Mouse (Mus musculus): ENCODE measurements around the gene Adgrg1. TPM values are rescaled to one million over a fixed set of nuclear protein-coding genes. Genes with fewer than 3 reads are reported as not detected.

The Adgrg1 gene
- total RNA-seq, 4 experiments from 2014 or later: 14.6 to 60.9 (median 38.3) TPM

DNA sequence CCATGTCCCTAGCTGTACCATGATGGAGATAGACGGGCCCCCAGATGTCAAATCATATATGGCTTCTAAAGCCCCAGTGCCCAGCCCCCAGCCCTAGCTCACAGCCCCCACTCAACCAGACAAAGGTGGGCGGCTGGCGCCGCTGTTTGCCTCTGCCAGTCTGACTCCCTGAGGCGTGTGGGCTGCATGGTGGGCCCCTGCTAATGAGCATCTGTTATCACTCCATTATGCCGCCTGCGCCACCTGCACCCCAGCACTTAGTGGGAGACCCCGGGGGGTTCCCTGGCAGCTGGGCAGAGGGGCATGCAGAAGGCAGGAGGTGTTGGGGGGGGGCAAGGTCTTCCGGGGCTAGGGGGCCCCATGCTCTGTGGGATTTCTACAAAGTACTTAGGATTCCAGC, 3.6 kb downstream of the Adgrg1 start:
- DNase-seq: no peak

DNA sequence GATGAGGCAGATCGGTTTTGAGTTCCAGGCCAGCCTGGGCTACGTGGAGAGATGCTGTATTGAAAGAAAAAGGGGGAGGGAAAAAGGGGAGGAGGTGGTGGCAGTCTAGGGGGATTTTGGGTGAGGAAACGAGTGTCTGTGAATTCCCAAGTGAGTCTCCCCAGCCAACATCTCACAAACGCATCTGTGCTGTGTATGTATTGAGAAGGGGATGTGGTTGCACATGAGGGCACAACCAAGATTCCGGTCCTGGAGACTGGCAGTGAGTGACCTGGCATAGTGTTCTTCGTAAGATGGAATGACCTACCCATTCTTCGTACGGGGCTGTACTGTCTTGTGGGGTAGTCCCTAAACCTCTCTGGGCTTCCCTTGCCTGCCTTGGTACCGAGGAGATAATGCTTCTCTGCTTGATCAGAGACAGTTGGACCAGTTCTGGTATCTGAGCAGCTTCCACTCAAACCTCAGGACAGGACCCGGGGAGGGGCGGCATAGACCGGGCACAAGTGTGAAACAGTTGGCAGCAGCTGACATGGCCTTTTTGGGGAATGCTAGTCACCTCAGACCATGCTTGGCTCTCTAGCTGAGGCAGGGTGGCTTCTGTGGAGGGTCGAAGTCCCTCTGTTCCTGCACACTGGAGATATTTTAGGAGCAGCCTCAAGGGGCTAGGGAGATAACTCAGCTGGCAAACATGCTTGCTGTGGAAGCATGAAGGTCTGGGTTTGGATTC, 4.2 kb downstream of the Adgrg1 start:
- no peak for DNase-seq

DNA sequence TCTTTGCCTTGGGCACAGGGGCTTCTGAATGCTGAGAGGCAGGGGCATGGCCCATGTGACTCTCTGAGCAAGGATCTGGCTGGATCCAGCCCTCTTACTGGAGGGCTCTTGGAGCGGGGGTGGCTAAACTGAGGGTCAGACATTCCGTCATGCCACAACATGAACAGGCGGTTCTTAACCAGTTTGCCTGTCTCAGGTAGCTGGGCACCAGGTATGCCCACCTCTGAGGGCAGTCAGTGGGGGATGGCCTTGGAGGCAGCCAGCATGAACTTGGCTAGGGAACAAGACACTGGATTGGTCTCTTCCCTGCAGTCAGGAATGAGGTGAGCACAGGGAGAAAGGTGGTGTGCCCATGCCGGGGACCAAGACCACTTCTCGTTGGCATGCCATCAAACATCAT, 5.6 kb downstream of the Adgrg1 start:
- DNase-seq: no peak

DNA sequence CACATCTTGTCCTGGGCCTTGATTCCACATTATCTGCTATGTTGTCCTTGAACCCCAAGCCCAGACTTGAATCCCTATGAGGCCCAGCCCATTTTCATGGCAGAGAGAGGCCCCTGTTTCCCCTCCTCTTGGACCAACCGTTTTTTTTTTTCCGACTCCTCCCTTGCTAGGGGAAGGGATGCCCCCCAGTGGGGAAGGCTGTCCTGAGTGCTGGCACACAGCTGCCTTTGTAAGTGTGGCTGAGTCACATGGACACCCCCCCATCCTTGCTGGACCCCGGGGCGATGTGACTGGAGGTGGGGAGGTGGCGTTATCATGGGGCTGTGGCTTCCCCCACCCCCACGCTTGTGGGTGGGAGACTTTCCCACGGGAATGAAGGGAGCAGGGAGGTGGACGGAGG, 6.4 kb downstream of the Adgrg1 start:
- DNase-seq: no peak

DNA sequence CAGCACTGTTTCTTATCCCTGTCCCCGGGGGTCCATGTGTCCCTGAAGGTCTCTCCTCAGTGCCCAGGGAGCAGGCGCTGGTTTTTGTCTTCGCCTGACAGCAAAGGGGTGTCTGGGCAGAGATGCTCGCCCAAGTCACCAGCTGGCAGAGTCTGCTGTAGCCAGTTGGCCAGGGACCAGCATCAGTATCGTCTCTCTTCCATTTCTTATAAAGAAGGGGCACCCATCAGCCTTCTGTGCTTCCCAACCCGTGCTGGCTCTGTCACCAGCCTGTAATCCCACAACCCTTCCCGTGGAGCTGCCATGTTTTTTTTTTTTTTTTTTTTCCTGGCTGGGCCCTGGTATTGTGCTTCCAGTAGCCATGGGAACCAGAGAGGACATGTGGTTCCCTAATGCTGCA, 7.3 kb downstream of the Adgrg1 start:
- DNase-seq: no peak

DNA sequence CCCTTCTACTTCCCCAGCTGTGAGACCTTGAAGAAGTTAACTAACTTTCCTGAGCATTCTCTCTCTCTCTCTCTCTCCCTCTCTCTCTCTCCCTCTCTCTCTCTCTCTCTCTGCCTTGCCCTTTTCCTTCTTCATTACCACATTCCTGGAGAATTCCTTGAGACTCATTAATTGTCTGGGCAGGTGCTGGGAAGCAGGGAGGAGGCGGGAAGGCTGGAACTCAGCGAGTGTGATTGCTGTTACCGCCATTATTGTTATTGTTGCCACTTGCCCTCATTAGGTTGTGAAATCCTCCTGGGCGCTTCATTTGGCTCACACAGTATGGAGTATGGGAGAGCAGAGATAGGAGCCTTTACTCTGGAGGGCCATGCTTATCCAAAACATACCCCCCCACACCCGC, 8.6 kb downstream of the Adgrg1 start:
- DNase-seq: no peak

DNA sequence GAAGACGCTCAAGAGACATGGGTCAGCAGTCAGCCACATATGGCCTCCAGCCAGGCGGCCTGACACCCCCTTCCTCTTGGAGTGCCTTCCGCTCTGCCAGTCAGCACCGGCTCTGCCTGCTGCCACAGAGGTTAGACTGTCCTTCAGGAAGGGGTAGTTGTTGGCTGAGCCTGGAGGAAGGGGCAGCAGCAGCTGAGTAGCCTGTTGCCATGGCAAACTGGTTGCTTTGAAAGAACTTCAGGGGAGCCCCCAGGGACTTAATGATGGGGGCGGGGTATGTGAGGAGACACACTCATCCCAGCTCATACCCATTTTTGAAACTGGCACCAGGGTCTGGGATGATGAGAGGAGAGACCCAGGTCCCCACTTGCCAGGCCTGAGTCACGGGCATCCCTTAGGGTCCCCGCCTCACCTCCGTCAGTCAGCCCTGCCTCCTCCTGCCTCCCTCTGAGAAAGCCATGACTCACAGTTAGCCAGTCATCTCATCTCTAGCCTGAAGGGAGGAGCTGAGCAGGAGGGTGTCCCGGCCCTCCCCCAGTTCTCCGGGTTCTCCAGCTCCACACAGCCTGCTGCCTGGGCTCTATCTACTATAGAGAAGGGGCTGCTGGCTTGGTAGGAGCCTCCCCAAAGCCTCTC, 9.4 kb downstream of the Adgrg1 start:
- DNase-seq: peak; percentile 61

DNA sequence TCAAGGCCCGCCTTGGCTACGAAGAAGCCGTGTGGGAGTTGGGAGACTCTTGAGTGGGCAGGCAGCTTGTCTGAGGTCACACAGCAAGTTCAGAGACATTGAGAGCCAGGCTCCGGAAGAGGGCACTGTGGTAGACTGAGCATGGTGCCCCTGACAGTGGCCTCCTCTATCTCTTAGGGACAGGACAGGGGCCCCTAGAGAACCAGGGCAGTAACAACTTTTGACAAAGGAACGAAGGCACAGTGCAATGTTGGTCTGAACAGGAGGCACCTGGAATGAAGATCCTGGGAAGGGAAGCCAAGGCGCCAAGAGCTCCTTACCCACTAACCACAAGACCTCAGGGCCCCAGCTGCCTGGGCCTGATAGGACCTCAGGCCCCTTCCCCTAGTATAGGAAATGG, 10.5 kb downstream of the Adgrg1 start:
- no peak for DNase-seq

DNA sequence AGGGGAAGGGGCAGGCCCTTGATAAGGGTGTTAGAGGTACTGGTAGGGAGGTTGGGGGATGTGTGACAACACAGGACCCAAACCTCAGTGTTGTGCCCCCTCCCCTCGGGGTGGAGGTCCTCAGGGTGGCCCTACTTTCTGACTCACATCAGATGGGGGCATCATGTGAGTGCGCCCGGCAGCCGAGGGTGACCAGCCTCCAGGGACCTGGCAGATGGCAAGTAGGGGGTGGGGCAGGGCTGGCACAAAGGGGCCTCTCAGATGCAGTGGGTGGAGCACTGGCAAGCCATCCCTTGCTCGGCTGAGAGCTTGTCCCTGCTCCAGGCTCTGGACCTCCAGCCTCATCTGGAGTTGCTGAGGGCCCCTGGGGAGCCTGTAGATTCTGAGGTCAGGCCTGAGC, 12.1 kb downstream of the Adgrg1 start:
- no peak for DNase-seq

DNA sequence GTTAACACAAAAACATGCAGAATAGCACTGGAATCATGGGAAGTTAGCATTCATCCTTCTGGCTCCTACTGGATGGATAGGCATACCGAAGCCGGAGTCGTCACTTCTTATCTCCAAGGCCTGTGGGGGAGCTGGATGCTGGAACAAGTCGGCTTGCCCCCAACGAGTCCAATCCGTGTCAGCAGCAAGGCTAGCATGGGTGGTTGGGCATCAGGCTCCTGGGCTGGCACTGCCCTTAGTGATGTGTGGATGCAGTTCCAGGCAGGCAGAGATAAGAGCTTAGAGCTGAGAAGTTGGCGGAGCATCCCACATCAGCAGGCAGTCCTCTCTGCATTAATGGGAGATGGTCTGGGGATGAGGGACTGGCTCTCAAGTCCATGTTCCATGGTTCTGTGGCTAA, 13.0 kb downstream of the Adgrg1 start:
- DNase-seq: no peak

DNA sequence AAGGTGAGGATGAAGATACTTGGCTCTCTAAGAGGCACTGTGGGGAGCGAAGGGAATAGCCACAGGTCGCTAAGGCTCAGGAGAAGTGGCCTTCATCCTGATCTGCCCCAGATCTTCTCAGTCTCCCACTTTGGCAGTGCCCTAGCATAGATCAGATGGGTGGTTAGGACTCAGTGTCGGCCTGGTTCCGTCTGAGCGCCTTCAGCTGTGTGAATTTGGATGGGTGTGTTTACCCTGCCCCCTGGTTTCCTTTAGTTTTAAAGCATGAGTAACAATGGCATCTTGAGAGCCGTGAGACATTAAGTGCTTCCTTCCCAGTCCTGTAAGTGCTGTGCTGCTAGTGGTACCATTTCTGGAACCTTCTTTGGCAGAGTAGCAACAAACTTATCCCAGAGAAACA, 14.1 kb downstream of the Adgrg1 start:
- DNase-seq: no peak

DNA sequence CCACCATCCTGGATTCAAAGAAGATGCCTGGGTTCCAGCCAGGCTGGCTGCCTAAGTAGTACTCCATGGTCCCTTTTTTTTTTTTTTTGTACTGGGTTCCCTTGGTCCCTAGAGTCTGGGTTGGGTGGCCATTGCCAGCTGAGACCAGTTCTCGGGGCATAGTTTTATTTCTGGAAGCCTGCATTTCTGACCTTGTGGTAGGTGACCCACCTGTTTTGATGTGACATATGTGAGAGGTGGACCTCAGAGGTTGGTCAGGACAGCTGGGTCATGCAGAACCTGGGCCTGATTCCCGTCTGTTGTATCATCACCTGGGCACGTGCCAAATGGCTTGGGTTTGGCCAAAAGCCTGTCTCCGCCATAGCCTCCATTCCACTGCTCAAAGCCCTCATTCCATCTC, 15.2 kb downstream of the Adgrg1 start:
- no peak for DNase-seq

DNA sequence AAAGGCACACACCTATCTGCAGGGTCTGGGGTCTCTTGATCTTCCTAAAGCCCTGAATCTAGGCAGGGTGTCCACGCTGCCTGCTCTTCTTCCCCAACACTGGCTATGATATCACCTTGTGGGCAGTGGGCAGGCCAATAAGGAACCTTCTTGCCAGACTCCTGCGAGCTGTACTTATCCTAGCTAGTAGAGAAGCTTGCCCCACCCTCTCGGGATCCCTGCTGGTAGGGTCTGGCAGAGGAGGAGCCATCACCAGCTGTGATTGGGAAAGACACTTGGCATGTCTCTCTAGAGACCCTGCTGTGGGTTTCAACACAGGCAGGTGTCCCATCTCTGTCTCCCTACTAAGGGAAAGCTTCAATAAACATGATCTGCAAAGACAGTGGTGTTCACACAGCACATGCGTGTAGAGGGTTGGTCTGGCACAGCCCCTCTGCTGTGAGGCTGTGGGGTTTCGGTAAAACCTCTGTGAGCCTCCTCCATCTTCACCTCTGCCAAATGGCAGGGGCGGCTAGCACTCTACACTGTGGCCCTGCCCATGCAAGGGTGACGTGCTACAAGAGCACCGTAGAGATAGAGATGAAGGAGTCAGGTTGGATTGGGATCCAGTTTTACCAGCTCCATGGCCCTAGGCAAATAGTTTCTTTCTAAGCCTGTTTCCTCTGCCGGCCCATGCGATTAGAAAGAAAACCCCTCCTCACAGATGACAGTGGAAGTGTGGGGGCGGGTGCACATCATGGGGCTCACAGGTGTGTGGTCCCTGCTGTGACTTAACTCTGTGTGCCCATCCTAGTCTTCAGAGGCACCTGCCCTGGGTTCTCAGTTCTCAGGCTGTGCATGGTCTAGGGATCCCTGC, 16.3 kb downstream of the Adgrg1 start:
- DNase-seq: no peak

DNA sequence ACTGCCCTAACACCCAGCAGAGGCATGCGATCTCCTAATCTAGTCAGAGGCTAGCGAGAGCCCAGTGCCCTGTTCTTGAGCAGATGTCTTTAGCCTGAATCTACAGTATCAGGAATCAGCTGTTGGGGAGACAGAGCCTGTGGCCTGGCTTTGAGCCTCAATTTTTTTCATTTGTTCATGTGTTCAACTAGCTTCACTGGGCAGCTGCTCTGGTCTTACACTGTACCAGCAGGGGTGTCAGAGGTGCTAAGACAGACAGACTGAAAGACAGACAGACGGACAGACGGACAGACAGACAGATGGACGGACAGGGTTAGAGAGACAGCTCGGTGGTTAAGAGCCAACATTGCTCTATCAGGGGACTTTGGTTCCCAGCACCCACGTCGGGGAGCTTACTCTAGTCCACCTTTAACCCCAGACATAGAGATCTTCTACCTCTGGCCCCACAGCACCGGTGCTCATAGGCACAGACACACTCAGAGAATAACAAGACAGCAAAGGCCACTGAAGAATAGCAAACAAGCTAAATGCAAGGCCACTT, 17.0 kb downstream of the Adgrg1 start:
- DNase-seq: no peak

DNA sequence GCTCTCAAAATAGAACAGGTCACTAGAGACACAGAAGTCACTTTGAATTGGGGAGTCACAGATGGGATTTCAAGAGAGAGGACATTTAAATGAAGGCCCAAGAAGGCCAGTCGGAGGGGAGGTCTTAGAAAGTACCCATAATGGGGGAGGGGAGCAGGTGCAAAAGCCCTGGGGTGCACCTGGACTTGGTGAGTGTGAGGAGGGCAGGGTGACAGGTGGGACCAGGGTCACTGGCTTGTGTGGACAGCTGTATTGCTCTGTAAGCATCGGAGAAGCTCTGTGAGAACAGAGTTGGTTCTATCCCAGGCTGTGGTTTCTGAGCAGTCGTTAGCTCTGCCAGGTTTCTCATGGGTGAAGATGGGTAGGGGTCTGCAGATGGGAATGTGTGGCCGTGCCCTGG, 17.5 kb downstream of the Adgrg1 start:
- DNase-seq: no peak

DNA sequence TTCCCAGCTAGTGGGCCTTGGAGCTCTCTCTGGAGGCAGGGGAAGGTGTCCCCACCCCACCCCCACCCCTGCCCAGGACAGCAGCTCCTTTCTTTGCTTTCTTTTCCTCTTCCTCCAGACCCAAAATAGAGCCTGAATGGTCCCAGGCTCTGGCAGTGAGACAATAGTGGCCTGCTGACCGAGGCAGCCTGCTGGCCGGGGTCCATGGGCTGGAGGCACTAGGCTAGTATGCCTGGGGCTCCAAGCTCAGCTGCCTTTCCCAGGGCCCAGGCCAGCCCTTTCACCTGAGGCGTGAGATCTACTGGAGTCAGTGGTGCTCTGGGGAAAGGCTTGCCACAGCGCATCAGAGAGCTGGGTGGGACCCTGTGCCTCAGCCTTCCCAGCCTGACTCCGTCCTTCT, 18.0 kb downstream of the Adgrg1 start:
- DNase-seq: peak; percentile 35

DNA sequence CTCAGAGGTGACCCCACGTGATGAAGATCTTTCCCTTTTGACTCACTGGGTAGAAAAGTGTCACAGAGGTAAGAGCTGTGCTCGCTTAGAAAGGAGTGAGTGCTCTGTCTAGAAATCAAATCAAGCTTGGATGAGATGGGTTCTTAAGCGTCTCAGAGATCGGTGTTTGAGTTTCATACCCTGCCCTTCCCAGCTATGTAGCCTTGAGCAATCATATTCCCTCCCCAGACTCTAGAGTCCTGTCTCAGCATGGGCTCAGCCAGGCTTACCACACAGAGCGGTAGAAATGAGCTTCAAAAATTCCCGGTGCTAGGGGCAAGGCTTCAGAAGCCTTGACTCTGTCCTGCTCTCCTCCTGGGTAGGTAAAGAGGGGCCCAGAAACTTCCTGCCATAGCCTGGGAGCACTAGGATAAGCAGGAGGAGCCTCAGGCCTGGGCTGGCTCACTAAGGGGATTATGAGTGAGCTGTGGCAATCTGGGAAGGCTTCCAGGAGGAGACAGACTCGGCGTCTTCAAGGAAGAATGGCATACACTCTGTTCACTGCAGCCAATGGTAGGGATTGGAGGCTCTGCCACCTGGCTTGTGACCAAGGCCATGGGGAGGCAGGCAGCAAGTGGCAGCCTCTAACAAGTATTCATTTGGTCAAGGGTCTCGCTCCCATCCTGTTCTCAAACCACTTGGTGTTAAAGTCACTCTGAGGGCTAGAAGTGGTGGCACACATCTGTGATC, 18.6 kb downstream of the Adgrg1 start:
- DNase-seq: no peak

DNA sequence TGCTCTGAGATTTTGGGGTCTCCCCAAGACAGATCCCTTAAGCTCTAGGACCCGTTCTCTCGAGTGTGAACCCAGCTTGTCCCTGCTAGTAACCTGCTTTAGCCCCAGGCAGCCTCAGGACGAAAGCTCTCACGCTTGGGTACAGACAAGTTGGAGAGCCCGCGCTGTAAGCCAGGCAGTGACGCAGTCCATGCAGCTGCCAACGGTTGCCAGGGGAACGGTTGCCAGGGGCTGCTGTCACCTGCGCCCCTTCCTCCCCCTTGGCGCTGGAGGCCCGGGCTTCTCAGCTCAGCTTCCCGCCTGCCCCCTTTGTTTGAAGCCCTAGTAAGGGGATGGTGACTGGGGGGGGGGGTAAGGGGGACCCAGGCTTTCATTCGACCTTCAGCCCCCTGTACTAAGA, 19.5 kb downstream of the Adgrg1 start:
- peak; percentile 45 for DNase-seq

DNA sequence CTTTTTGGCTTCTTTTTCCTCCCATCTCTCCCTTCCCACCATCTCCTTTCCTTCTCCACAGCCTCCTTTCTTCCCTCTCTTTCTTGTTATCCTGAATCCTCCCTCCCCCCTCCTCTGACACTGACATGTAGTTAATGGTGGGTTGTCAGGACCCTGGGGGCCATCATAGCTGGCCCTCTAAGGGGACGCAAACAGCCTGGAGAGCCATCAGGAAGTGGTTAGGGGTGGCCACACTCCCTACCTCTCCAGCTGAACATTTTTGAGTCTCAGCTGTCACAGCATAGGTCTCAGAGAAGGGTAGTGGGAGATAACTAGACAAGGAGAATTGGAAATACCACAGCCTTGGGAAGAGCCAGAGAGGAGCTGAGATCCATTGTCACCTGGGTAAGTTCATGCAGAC, 20.0 kb downstream of the Adgrg1 start:
- DNase-seq: no peak

DNA sequence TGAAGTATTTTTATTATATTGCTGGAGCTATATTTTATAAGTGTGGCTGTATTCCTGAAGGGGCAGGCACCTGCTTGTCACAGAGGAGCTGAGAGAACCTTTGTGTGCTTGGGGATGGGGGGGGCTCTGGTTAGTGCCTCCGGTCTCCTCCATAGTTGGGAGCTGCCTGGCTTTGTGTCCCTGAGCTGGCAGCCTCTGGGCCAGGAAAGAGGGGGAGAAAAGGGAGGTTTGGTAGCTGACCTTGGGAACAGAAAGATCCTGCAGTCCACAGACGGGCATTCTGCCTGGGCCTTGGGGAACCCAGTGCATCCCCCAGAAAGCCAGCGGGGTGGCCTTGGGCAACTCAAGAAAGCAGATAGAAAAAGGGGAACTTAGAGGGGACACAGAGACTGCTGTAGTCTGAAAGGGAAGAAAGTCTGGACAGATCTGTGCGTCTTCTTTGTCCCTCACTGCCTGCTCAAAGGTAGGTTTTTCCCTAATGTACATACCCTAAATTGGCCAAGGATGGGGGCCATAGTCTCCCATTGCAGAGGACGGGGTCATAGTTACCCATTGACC, 20.9 kb downstream of the Adgrg1 start:
- DNase-seq: peak; percentile 67

DNA sequence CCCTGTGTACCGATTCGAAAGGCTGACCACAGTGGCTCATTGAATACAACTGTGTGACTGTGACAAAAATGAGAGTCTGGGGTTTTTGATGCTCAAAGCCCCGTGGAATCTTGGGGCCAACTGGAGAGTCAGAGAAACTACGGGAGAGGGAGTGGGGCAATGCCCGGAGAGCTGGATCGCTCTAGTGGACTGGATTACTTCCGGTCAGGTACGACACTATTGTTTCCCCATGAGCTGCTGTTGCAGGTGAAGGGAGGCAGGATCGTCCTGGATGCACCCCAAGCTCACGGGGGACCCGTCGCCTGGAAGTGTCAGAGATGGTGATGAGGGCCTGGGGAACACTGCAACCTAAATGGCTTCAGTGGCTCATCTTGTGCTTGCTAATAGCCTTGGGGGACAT, 21.5 kb downstream of the Adgrg1 start:
- DNase-seq: no peak
